Mouse (Mus musculus): ENCODE results near the gene Trim16. TPM values are rescaled to one million over a fixed set of nuclear protein-coding genes. Genes with fewer than 3 reads are reported as not detected.

Gene Trim16
- polyA plus RNA-seq (2014; fragmentation: Illumina TruSeq; extraction: RNeasy Lipid Tissue Mini Kit (QIAGEN cat#74804); ENCODE audit: low read depth, low replicate concordance): 0.08 TPM

GRCm38 (mm10) chr11:62820059-62820541 is at the start of gene Trim16:
Trim16 (plus strand) TSS chr11:62820231.

GRCm38 (mm10) chr11:62788935-62789616 is 31.0 kb upstream of the Trim16 start, which contains the start of gene Zfp286:
Zfp286 (minus strand) TSS chr11:62789462.

GRCm38 (mm10) chr11:62846961-62847654 is 27.1 kb downstream of the Trim16 start, which contains the start of gene Fbxw10:
Fbxw10 (plus strand) TSS chr11:62847069.

GRCm38 (mm10) chr11:62879220-62880048 is 59.4 kb downstream of the Trim16 start, which contains the start of gene Tvp23b:
Tvp23b (plus strand) TSS chr11:62879455.

Other genes with a start within 250 kb of the Trim16 start
- not detected for gene Trpv2, start 245.7 kb upstream of the Trim16 start, polyA plus RNA-seq (2014; fragmentation: Illumina TruSeq; extraction: RNeasy Lipid Tissue Mini Kit (QIAGEN cat#74804); ENCODE audit: low read depth, low replicate concordance)
- 7.3 TPM for gene Lrrc75a, start 171.7 kb upstream of the Trim16 start, polyA plus RNA-seq (2014; fragmentation: Illumina TruSeq; extraction: RNeasy Lipid Tissue Mini Kit (QIAGEN cat#74804); ENCODE audit: low read depth, low replicate concordance)
- gene Mmgt2, start 171.6 kb upstream of the Trim16 start, polyA plus RNA-seq (2014; fragmentation: Illumina TruSeq; extraction: RNeasy Lipid Tissue Mini Kit (QIAGEN cat#74804); ENCODE audit: low read depth, low replicate concordance): 2.9 TPM
- 6.9 TPM for gene Zfp287, start 88.3 kb upstream of the Trim16 start, polyA plus RNA-seq (2014; fragmentation: Illumina TruSeq; extraction: RNeasy Lipid Tissue Mini Kit (QIAGEN cat#74804); ENCODE audit: low read depth, low replicate concordance)
- gene Gm10428, start 67.1 kb upstream of the Trim16 start, polyA plus RNA-seq (2014; fragmentation: Illumina TruSeq; extraction: RNeasy Lipid Tissue Mini Kit (QIAGEN cat#74804); ENCODE audit: low read depth, low replicate concordance): not detected
- 44.9 TPM for gene Zfp286, start 30.8 kb upstream of the Trim16 start, polyA plus RNA-seq (2014; fragmentation: Illumina TruSeq; extraction: RNeasy Lipid Tissue Mini Kit (QIAGEN cat#74804); ENCODE audit: low read depth, low replicate concordance)
- 212 TPM for gene Fbxw10, start 26.8 kb downstream of the Trim16 start, polyA plus RNA-seq (2014; fragmentation: Illumina TruSeq; extraction: RNeasy Lipid Tissue Mini Kit (QIAGEN cat#74804); ENCODE audit: low read depth, low replicate concordance)
- 43.3 TPM for gene Tvp23b, start 59.2 kb downstream of the Trim16 start, polyA plus RNA-seq (2014; fragmentation: Illumina TruSeq; extraction: RNeasy Lipid Tissue Mini Kit (QIAGEN cat#74804); ENCODE audit: low read depth, low replicate concordance)
- gene Cdrt4, start 131.0 kb downstream of the Trim16 start, polyA plus RNA-seq (2014; fragmentation: Illumina TruSeq; extraction: RNeasy Lipid Tissue Mini Kit (QIAGEN cat#74804); ENCODE audit: low read depth, low replicate concordance): 343 TPM
- 142 TPM for gene Tekt3, start 241.4 kb downstream of the Trim16 start, polyA plus RNA-seq (2014; fragmentation: Illumina TruSeq; extraction: RNeasy Lipid Tissue Mini Kit (QIAGEN cat#74804); ENCODE audit: low read depth, low replicate concordance)

Measured in testis, adult 10 weeks (tissue).